Mouse (Mus musculus) bone marrow macrophage, adult 2 months (primary cell): Measurements from ENCODE around the gene Bcl2. TPM values are rescaled to one million over a fixed set of nuclear protein-coding genes. Genes with fewer than 3 reads are reported as not detected.

Source experiments
- H3K27ac ChIP-seq: 2 replicates; pipeline ENCODE4 v1.5.1; 2012; ENCODE audit warnings: low read depth, low read length; ENCODE audit not compliant: insufficient read depth
- H3K4me1 ChIP-seq: 2 replicates; pipeline ENCODE4 v1.6.1; 2012; ENCODE audit warnings: low read length; ENCODE audit not compliant: control insufficient read depth, insufficient read depth
- H3K4me3 ChIP-seq: 2 replicates; pipeline ENCODE4 v1.5.1; 2012; ENCODE audit warnings: mild to moderate bottlenecking, low read length, moderate library complexity; ENCODE audit not compliant: insufficient read depth
- CTCF ChIP-seq: IDR thresholded peaks from 2 replicates; pipeline ENCODE4 v1.5.1; 2012; ENCODE audit warnings: low read depth, mild to moderate bottlenecking, low read length, moderate library complexity
- POLR2A ChIP-seq: IDR thresholded peaks from 2 replicates; pipeline ENCODE4 v1.6.1; 2012; ENCODE audit warnings: mild to moderate bottlenecking, low read depth, low read length, borderline replicate concordance
- polyA plus RNA-seq: library from polyadenylated mRNA; stranded (reverse); fragments of >200 nt; gene quantifications from 2 replicates; pipeline ENCODE4 v1.2.4, GENCODE M21; 2012; ENCODE audit not compliant: missing spikeins, insufficient read depth, insufficient read length

The Bcl2 gene
- 1.2 and 1.5 TPM in 2 replicates for polyA plus RNA-seq

DNA sequence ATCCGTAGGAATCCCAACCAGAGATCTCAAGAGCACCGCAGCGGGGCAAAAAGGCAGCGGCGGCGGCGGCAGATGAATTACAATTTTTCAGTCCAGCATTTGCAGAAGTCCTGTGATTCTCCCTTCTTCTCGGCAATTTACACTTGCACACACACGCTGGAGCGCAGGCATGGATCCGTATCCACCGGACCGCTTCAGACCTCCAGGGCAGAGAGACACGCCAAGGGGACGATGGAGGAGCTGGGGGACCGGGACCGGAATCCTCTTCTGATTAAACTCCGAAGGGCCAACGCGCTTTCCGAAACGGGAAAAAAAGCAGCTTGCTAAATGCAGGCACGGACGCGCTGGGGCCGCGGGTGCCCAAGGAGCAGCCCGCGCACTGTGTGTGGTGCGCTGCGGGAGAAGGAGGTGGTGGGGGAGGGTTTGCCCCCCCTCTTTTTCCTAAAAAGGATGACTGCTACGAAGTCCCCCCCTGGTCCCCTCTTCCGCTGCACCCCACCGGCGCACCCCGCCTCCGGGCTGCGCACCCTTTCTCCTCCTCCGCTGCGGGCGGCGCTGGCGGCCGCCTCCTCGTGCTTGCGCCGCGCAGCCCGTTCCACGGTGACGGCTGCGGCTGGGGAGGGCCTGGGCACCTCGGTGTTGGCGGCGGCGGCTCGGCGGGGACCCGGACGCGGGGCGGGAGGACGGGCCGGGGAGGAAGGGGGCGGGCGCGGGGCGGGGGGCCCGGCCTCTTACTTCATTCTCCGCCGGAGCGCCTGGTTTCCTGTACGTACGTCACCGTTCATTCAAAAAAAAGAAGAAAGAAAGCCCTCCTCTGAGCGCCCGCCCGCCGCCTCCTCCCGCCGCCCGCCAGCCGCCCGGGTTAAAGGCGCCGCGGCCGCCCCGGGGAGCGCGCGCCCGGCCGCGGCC, at the start of gene Bcl2:
Gene Bcl2, minus strand, starts transcription at position 654 of the 909 bp plus-strand sequence.
- Histone ChIP-seq H3K4me1 (peaks cover 6% of the 10 kb centered on the region), H3K27ac (peak within 1 kb of the TSS; percentile 43), H3K4me3 (peak within 1 kb of the TSS; percentile 79)
- TF ChIP-seq CTCF (no peak), POLR2A (no peak)

DNA sequence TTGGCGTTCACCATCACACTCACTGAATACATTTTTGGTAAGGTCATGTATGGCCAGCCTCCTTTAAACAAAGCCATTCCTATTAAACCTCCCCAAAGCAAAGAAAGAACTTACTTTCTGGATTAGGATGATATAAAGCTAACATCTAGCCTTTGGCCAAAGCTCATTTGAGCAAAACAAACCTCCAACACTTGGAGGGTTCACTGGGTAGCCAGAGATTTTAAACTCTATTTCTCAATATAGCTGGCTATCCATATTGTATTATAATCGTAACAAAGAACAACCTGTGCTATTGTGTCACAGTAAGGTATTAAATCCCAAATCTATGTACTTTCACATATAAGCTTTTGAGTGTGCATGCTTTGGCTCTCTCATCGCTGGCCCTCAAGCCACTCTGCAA, 46.7 kb upstream of the Bcl2 start:
- peaks cover 8% of the 10 kb centered on the region for H3K4me1 ChIP-seq
- no peak overlapping the region for H3K4me3 ChIP-seq
- no peak overlapping the region for H3K27ac ChIP-seq
- no peak for TF ChIP-seq POLR2A
- TF ChIP-seq CTCF = no peak

GRCm38 (mm10) chr1:106759572-106760435, 45.7 kb upstream of the Bcl2 start, which contains the start of gene Kdsr:
Kdsr (minus strand) TSS chr1:106759727.
- no peak for TF ChIP-seq CTCF
- 0 out of 2 replicates have a peak, but pooled peaks have one; percentile 63 for TF ChIP-seq POLR2A
- Histone ChIP-seq H3K4me3 (peak within 1 kb of the TSS; percentile 96), H3K4me1 (peaks cover 8% of the 10 kb centered on the region), H3K27ac (peak within 1 kb of the TSS; percentile 60)

GRCm38 (mm10) chr1:106758734-106759571, 44.9 kb upstream of the Bcl2 start:
- Histone ChIP-seq H3K4me1 (peaks cover 8% of the 10 kb centered on the region), H3K4me3 (peak overlapping the region; percentile 96), H3K27ac (peak overlapping the region; percentile 60)
- TF ChIP-seq CTCF = no peak
- no peak for TF ChIP-seq POLR2A

DNA sequence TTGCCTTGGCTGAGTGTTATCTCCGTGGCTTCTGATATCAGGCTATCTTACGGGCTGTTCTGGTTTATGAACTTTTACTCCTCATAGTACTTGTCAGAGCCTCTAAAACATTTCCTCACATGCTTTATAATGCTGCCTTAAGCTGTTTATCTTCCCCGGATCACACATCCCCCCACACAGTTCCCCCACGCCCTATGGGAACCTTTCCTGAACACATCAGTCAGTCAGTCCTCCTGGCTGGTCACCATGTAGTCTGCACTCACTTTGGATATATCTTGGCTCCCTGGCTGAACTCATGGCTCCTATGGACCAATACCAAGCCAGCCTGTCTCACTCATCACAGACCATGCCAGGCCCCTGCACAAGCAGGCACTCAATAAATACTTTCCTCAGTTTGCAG, 42.6 kb upstream of the Bcl2 start:
- TF ChIP-seq CTCF = no peak
- TF ChIP-seq POLR2A = no peak
- Histone ChIP-seq H3K4me1 (peaks cover 14% of the 10 kb centered on the region), H3K4me3 (no peak overlapping the region), H3K27ac (no peak overlapping the region)

DNA sequence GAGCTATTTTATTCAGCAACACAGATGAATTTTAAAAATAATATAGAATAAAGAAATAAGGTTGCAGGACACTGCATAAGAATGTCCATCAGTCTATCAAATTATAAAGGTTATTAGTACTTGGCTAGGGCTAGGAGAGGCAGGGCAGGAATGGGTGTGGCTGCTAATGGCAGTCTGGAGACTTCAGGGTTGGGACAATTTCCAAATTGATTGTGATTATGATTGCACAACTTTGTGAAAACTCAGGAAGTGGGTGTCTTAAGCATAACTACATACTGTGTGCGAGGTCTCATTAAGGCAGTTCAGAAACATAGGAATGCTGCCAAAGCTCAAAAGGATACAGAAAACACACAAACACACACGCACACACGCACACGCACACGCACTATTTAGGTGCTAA, 37.9 kb upstream of the Bcl2 start:
- Histone ChIP-seq H3K4me3 (no peak overlapping the region), H3K4me1 (peaks cover 6% of the 10 kb centered on the region), H3K27ac (no peak overlapping the region)
- TF ChIP-seq POLR2A (no peak), CTCF (no peak)

DNA sequence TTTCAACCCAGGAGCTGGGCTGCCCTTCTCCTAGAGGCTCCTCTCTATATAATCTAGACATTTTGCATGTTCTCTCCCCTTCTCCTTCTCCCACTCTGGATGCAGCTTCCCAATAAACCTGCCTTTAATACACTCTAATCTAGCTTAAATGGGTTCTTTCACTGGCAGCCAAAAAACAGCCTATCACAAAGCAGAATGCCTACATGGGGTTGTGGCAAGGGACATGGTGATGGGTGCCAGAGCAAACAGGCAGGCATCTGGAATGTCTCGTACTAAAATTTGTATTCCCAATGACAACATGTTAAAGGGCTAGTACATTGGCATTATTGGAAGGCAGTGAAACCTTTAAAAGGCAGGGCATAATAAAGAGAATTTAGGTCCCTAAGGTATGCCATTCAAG, 36.6 kb upstream of the Bcl2 start:
- Histone ChIP-seq H3K4me1 (peaks cover 6% of the 10 kb centered on the region), H3K4me3 (no peak overlapping the region), H3K27ac (no peak overlapping the region)
- TF ChIP-seq CTCF (no peak), POLR2A (no peak)

GRCm38 (mm10) chr1:106748555-106749315, 34.7 kb upstream of the Bcl2 start:
- Histone ChIP-seq H3K27ac (no peak overlapping the region), H3K4me3 (no peak overlapping the region), H3K4me1 (peaks cover 6% of the 10 kb centered on the region)
- TF ChIP-seq POLR2A = no peak
- no peak for TF ChIP-seq CTCF
